Mouse (Mus musculus): ENCODE measurements around the gene Nxt1.

DNA sequence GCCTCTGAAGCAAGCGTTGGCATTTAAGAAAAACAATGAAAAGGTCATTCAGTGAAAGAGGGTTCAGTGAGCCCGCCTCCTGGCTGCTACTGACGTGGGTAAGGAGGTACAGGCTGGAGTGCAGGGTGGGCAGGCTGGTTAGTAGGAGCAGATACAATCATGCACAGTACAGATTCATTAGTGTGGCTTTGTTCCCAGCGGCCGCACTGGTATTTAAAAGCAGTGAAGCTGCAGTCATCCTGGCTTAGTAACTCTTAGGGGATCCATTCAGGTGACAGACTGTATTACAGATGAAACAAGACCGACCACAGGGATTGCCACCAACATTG is 34.8 kb downstream of the Nxt1 start:
- no peak for TF ChIP-seq POLR2A (IDR thresholded peaks at IDR 0.05; ENCODE audit: low read depth, low read length)
- TF ChIP-seq CTCF (IDR thresholded peaks at IDR 0.05; ENCODE audit: borderline replicate concordance, insufficient read depth, low read length) = no peak

All from embryonic fibroblast, embryonic 13.5 days (primary cell).